Mouse (Mus musculus): ENCODE measurements around the gene Mfn1. TPM values are rescaled to one million over a fixed set of nuclear protein-coding genes. Genes with fewer than 3 reads are reported as not detected.
A peak's percentile ranks its signal among the peaks of the same experiment; 100 is the strongest.

Gene Mfn1
- total and polyA plus RNA-seq, 3 experiments: 16.6 to 27.4 (median 25.6) TPM

- H3K4me2 ChIP-seq (ENCODE audit: insufficient read depth, low read depth, poor library complexity, severe bottlenecking): no peak overlapping the region
- H3K9ac ChIP-seq (ENCODE audit: insufficient read depth, low read depth): no peak overlapping the region
- H3K9me3 ChIP-seq (replicated peaks; ENCODE audit: low read length): no peaks in the 10 kb centered on the region
- in situ Hi-C loops (cut with MboI; ENCODE audit: low pct_ligation_motif_present, low pct_unique_long_range_greater_than_20kb, low sequenced_read_pairs): loop anchor here (10.0 kb wide), 1 partner anchor 120 kb away; no protein-coding TSS in a partner anchor
- TF ChIP-seq ETS1 (conservative IDR thresholded peaks at IDR 0.05; ENCODE audit: low read depth, low read length) (no peak), IRF4 (IDR thresholded peaks at IDR 0.05; ENCODE audit: low read depth, low read length) (no peak), NRF1 (IDR thresholded peaks at IDR 0.05; ENCODE audit: low read depth, low read length) (no peak), MAX (IDR thresholded peaks at IDR 0.05; ENCODE audit: low read length) (no peak), RCOR1 (conservative IDR thresholded peaks at IDR 0.05; ENCODE audit: low read depth, low read length) (no peak), NELFE (IDR thresholded peaks at IDR 0.05; ENCODE audit: low read depth, low read length) (no peak)
- H3K27me3 ChIP-seq (replicated peaks): no peaks in the 10 kb centered on the region
- H3K4me3 ChIP-seq (replicated peaks in 1 of 3; ENCODE audit: low read depth in 2 of 3, low read length in 2 of 3, poor library complexity in 1 of 3): no peak overlapping the region
- no peak for DNase-seq (ENCODE audit: extremely low read depth)
- H3K79me2 ChIP-seq (replicated peaks; ENCODE audit: control insufficient read depth, extremely low read depth, insufficient read depth, poor library complexity, severe bottlenecking): no peaks in the 10 kb centered on the region
- H3K36me3 ChIP-seq (replicated peaks in 1 of 2; ENCODE audit: control insufficient read depth in 1 of 2, insufficient read depth in 1 of 2, low read length in 1 of 2): no peaks in the 10 kb centered on the region
- H3K4me1 ChIP-seq (ENCODE audit: control insufficient read depth in 1 of 2, insufficient read depth in 2 of 2): peaks cover 36 to 70% of the 10 kb centered on the region in 2 experiments
- H3K27ac ChIP-seq (ENCODE audit: insufficient read depth, low read depth): no peak overlapping the region
- dilution Hi-C loops (cut with MboI; ENCODE audit: extremely low pct_ligation_motif_present, extremely low pct_unique_long_range_greater_than_20kb, low sequenced_read_pairs): no loop called here
These were observed 34.0 kb upstream of the Mfn1 start for GRCm38 (mm10) chr3:32495088-32495770.

GRCm38 (mm10) chr3:32495856-32496710, 33.2 kb upstream of the Mfn1 start:
- H3K79me2 ChIP-seq (replicated peaks; ENCODE audit: control insufficient read depth, extremely low read depth, insufficient read depth, poor library complexity, severe bottlenecking): no peaks in the 10 kb centered on the region
- in situ Hi-C loops (cut with MboI; ENCODE audit: low pct_ligation_motif_present, low pct_unique_long_range_greater_than_20kb, low sequenced_read_pairs): loop anchor here (10.0 kb wide), 1 partner anchor 121 kb away; no protein-coding TSS in a partner anchor
- TF ChIP-seq JUN (IDR thresholded peaks at IDR 0.05; ENCODE audit: insufficient read depth, low read depth, low read length) (no peak), RAD21 (IDR thresholded peaks at IDR 0.05; ENCODE audit: low read depth, low read length) (no peak), MAFK (IDR thresholded peaks at IDR 0.05; ENCODE audit: insufficient replicate concordance, low read length) (no peak), ELF1 (IDR thresholded peaks at IDR 0.05; ENCODE audit: low read depth, low read length) (no peak), SMC3 (IDR thresholded peaks at IDR 0.05; ENCODE audit: low read depth, low read length) (no peak), GABPA (IDR thresholded peaks at IDR 0.05; ENCODE audit: insufficient replicate concordance, low read depth, low read length) (no peak), MAZ (IDR thresholded peaks at IDR 0.05; ENCODE audit: low read depth, low read length) (no peak), TCF12 (IDR thresholded peaks at IDR 0.05; ENCODE audit: low read depth, low read length) (no peak), IRF4 (IDR thresholded peaks at IDR 0.05; ENCODE audit: low read depth, low read length) (no peak), USF1 (IDR thresholded peaks at IDR 0.05; ENCODE audit: low read depth, low read length) (no peak), MXI1 (IDR thresholded peaks at IDR 0.05; ENCODE audit: low read depth, low read length) (no peak)
- peak overlapping the region; percentile 20; the same call in 1 of the 2 replicates for H3K9ac ChIP-seq (ENCODE audit: insufficient read depth, low read depth)
- peak overlapping the region; percentile 53 for H3K27ac ChIP-seq (ENCODE audit: insufficient read depth, low read depth)
- no peaks in the 10 kb centered on the region for H3K9me3 ChIP-seq (replicated peaks; ENCODE audit: low read length)
- dilution Hi-C loops (cut with MboI; ENCODE audit: extremely low pct_ligation_motif_present, extremely low pct_unique_long_range_greater_than_20kb, low sequenced_read_pairs): no loop called here
- peak overlapping the region; percentile 14; the same call in 1 of the 2 replicates for H3K4me2 ChIP-seq (ENCODE audit: insufficient read depth, low read depth, poor library complexity, severe bottlenecking)
- H3K36me3 ChIP-seq (replicated peaks in 1 of 2; ENCODE audit: control insufficient read depth in 1 of 2, insufficient read depth in 1 of 2, low read length in 1 of 2): no peaks in the 10 kb centered on the region
- no peak overlapping the region for H3K4me3 ChIP-seq (replicated peaks in 1 of 3; ENCODE audit: low read depth in 2 of 3, low read length in 2 of 3, poor library complexity in 1 of 3)
- DNase-seq (ENCODE audit: extremely low read depth): peak; percentile 44
- H3K4me1 ChIP-seq (ENCODE audit: control insufficient read depth in 1 of 2, insufficient read depth in 2 of 2): peaks cover 33 to 64% of the 10 kb centered on the region in 2 experiments
- H3K27me3 ChIP-seq (replicated peaks): no peaks in the 10 kb centered on the region

Data from CH12.LX (cell line).